Mouse (Mus musculus) stomach, embryonic 15.5 days (tissue): ENCODE measurements at regions not wholly inside any gene's neighbourhood (a gene's known extent, or its start where the extent isn't known, plus 50 kb on each side); places are given as distances from the start of the nearest gene placed in this dataset.

Source experiments
- ATAC-seq: fragments of 200-750 bp; cut with Nextera tagmentation; 2 replicates; pipeline ENCODE4 v1.8.0; 2017; ENCODE audit warnings: low read depth, moderate number of reproducible peaks, moderate TSS enrichment; ENCODE audit not compliant: insufficient read depth, low FRiP score
- H3K27ac ChIP-seq: fragments of 300-500 bp; sonication (generic); 2 replicates; pipeline ENCODE4 v1.5.1; 2015; ENCODE audit warnings: mild to moderate bottlenecking, inconsistent platforms
- H3K27me3 ChIP-seq: fragments of 300-500 bp; sonication (generic); replicated peaks from 2 replicates; pipeline ENCODE4 v1.6.1; 2015; ENCODE audit warnings: inconsistent platforms
- H3K36me3 ChIP-seq: fragments of 300-500 bp; sonication (generic); 2 replicates; pipeline ENCODE4 v1.6.1; 2015; ENCODE audit warnings: inconsistent platforms
- H3K4me1 ChIP-seq: fragments of 300-500 bp; sonication (generic); 2 replicates; pipeline ENCODE4 v1.6.1; 2015; ENCODE audit warnings: inconsistent platforms
- H3K4me2 ChIP-seq: fragments of 300-500 bp; sonication (generic); 2 replicates; pipeline ENCODE4 v1.6.1; 2015; ENCODE audit warnings: mild to moderate bottlenecking, inconsistent platforms
- H3K4me3 ChIP-seq: fragments of 300-500 bp; sonication (generic); replicated peaks from 2 replicates; pipeline ENCODE4 v1.5.1; 2015; ENCODE audit warnings: inconsistent platforms
- H3K9ac ChIP-seq: fragments of 300-500 bp; sonication (generic); 2 replicates; pipeline ENCODE4 v1.6.1; 2015; ENCODE audit warnings: inconsistent platforms
- H3K9me3 ChIP-seq: fragments of 300-500 bp; sonication (generic); 2 replicates; pipeline ENCODE4 v1.6.1; 2016; ENCODE audit warnings: inconsistent platforms
- WGBS: fragments of 180-500 bp; shearing (Covaris S2); methylation state at CpG from one replicate; pipeline ENCODE4 v1.1.7; 2015; 5-methylcytosine and 5-hydroxymethylcytosine counted together

GRCm38 (mm10) chr8:8092551-8092950 lies 568.5 kb downstream of the Efnb2 start:
- no peaks in the 10 kb centered on the region for H3K27me3 ChIP-seq
- H3K36me3 ChIP-seq = no peaks in the 10 kb centered on the region
- no peaks in the 10 kb centered on the region for H3K4me1 ChIP-seq
- no peak overlapping the region for H3K4me2 ChIP-seq
- no peaks in the 10 kb centered on the region for H3K9me3 ChIP-seq
- no peak overlapping the region for H3K4me3 ChIP-seq
- no peak overlapping the region for H3K27ac ChIP-seq
- no peak overlapping the region for H3K9ac ChIP-seq
- no peak for ATAC-seq

DNA sequence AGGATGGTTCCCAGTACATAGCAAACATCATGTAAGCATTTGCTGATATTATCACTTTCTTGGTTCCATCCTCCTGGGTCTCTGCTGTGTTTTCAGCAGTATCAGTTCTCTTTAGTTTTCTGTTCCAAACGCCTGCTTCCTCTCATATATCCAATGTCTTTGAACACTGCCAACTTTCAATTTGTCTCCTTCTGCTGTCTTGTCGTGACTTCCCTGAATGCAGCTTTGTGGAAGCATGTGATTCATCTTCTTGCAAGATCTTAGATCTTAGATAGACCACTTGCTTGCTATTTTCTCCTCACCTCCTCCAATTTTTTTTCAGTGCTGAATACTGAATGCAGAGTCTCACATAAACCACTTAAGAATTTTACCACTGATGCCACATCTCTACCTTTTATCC lies 576.4 kb downstream of the Efnb2 start:
- Histone ChIP-seq H3K27ac (no peak overlapping the region), H3K9ac (no peak overlapping the region), H3K4me3 (no peak overlapping the region), H3K27me3 (no peaks in the 10 kb centered on the region), H3K4me1 (no peaks in the 10 kb centered on the region), H3K36me3 (no peaks in the 10 kb centered on the region), H3K4me2 (no peak overlapping the region), H3K9me3 (no peaks in the 10 kb centered on the region)
- WGBS = 59% methylated on average over 2 of the region's 2 CpGs
- no peak for ATAC-seq

GRCm38 (mm10) chr8:8064074-8064473 lies 597.0 kb downstream of the Efnb2 start:
- H3K27ac ChIP-seq = no peak overlapping the region

DNA sequence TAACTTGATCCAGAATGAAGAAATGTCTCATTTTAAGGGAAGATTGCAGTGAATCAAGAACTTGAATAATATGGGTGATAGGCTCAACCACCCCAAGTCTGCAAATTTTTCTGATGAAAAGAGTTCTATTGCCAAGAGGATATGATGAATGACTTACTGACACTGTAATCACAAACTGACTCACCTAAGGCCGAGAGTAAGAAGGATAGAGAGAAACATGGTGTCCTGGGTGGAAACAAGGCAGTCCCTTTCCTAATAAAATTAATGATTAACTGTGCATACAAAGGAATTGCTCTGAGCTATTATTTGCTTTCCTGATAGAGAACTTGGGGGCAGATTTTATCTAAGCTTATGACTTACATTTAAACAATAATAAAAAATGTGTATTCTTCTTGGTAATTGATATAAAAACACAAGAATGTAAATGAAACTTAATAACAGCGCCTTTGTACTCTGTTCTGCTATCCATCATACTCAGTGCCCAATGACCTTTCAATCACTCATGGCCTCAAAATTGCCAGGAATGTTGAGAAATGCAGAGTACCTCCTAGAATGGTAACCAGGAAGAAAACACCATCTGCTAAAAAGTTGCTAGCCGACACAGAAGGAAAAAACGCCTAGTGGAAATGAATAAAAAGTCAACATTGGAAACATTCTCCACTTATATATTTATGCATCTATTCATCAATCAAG lies 606.7 kb downstream of the Efnb2 start:
- H3K9me3 ChIP-seq = no peaks in the 10 kb centered on the region
- H3K36me3 ChIP-seq = no peaks in the 10 kb centered on the region
- no peaks in the 10 kb centered on the region for H3K27me3 ChIP-seq
- WGBS = 41% methylated on average over 4 of the region's 4 CpGs
- ATAC-seq = peak; percentile 74
- H3K4me3 ChIP-seq = no peak overlapping the region
- no peak overlapping the region for H3K4me2 ChIP-seq
- H3K27ac ChIP-seq = no peak overlapping the region
- no peak overlapping the region for H3K9ac ChIP-seq
- H3K4me1 ChIP-seq = no peaks in the 10 kb centered on the region

More at GRCm38 (mm10) chr8:8064074-8064473, 597.0 kb downstream of the Efnb2 start:
- H3K4me1 ChIP-seq = no peaks in the 10 kb centered on the region
- no peak overlapping the region for H3K4me2 ChIP-seq
- no peak overlapping the region for H3K9ac ChIP-seq
- ATAC-seq = no peak
- WGBS = 63% methylated on average over 2 of the region's 2 CpGs
- no peaks in the 10 kb centered on the region for H3K9me3 ChIP-seq
- no peaks in the 10 kb centered on the region for H3K36me3 ChIP-seq
- no peak overlapping the region for H3K4me3 ChIP-seq
- no peaks in the 10 kb centered on the region for H3K27me3 ChIP-seq

- Histone ChIP-seq H3K9me3 (no peaks in the 10 kb centered on the region), H3K4me1 (no peaks in the 10 kb centered on the region), H3K4me2 (no peak overlapping the region), H3K4me3 (no peak overlapping the region), H3K36me3 (no peaks in the 10 kb centered on the region), H3K9ac (no peak overlapping the region), H3K27ac (peak overlapping the region; percentile 60), H3K27me3 (no peaks in the 10 kb centered on the region)
- WGBS = 10% methylated on average over 3 of the region's 3 CpGs
- ATAC-seq = peak; percentile 80
Observed at GRCm38 (mm10) chr8:8051186-8051585, 609.9 kb downstream of the Efnb2 start.

DNA sequence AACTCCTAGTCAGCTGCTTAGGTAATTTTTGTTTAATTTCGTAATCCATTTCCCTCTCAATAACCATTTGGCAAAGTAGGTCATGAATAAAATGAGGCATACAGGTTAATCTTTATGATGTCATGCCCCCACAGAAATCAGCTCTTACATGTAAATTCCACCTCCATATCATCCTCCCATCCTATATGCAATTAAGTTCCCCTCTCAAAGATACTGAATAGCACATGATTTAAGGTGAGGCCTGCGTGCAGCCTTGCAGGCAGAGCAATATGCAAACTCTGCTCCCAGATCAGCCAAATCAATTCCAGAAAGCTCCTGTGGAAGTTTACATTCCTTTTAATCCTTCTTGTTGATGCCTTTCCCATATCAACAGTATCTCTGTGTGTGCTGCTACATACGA lies 610.3 kb downstream of the Efnb2 start:
- WGBS = 39% methylated on average over 3 of the region's 3 CpGs
- no peaks in the 10 kb centered on the region for H3K4me1 ChIP-seq
- H3K9me3 ChIP-seq = no peaks in the 10 kb centered on the region
- no peak overlapping the region for H3K4me3 ChIP-seq
- no peak overlapping the region for H3K4me2 ChIP-seq
- no peaks in the 10 kb centered on the region for H3K27me3 ChIP-seq
- H3K9ac ChIP-seq = no peak overlapping the region
- ATAC-seq = peak; percentile 20; the same call in 1 of the 2 replicates
- peak overlapping the region; percentile 60; the same call in 1 of the 2 replicates for H3K27ac ChIP-seq
- no peaks in the 10 kb centered on the region for H3K36me3 ChIP-seq

GRCm38 (mm10) chr8:8044926-8045325 lies 616.1 kb downstream of the Efnb2 start:
- Histone ChIP-seq H3K27ac (no peak overlapping the region), H3K4me3 (no peak overlapping the region), H3K9ac (no peak overlapping the region), H3K4me1 (no peaks in the 10 kb centered on the region), H3K9me3 (no peaks in the 10 kb centered on the region), H3K27me3 (no peaks in the 10 kb centered on the region), H3K36me3 (no peaks in the 10 kb centered on the region), H3K4me2 (no peak overlapping the region)
- WGBS = 73% methylated on average over 1 of the region's 1 CpGs
- no peak for ATAC-seq

GRCm38 (mm10) chr8:8044296-8044695 lies 616.7 kb downstream of the Efnb2 start:
- H3K36me3 ChIP-seq = no peaks in the 10 kb centered on the region
- H3K27ac ChIP-seq = no peak overlapping the region
- no peak overlapping the region for H3K4me3 ChIP-seq
- H3K9me3 ChIP-seq = no peaks in the 10 kb centered on the region
- H3K4me2 ChIP-seq = no peak overlapping the region
- no peaks in the 10 kb centered on the region for H3K27me3 ChIP-seq
- no peaks in the 10 kb centered on the region for H3K4me1 ChIP-seq
- no peak for ATAC-seq
- H3K9ac ChIP-seq = no peak overlapping the region
- WGBS = 60% methylated on average over 2 of the region's 2 CpGs

- WGBS = 59% methylated on average over 1 of the region's 1 CpGs
- Histone ChIP-seq H3K4me3 (no peak overlapping the region), H3K9ac (no peak overlapping the region), H3K27ac (no peak overlapping the region), H3K4me1 (no peaks in the 10 kb centered on the region), H3K36me3 (no peaks in the 10 kb centered on the region), H3K9me3 (no peaks in the 10 kb centered on the region), H3K4me2 (no peak overlapping the region), H3K27me3 (no peaks in the 10 kb centered on the region)
- no peak for ATAC-seq
Observed at GRCm38 (mm10) chr8:8037929-8038328, 623.1 kb downstream of the Efnb2 start.

- no peaks in the 10 kb centered on the region for H3K9me3 ChIP-seq
- H3K9ac ChIP-seq = no peak overlapping the region
- H3K4me3 ChIP-seq = no peak overlapping the region
- H3K4me1 ChIP-seq = no peaks in the 10 kb centered on the region
- no peak overlapping the region for H3K4me2 ChIP-seq
- 77% methylated on average over 4 of the region's 4 CpGs for WGBS
- no peak for ATAC-seq
- no peak overlapping the region for H3K27ac ChIP-seq
- no peaks in the 10 kb centered on the region for H3K27me3 ChIP-seq
- no peaks in the 10 kb centered on the region for H3K36me3 ChIP-seq
Observed at GRCm38 (mm10) chr8:8011151-8011550, 649.9 kb downstream of the Efnb2 start.

DNA sequence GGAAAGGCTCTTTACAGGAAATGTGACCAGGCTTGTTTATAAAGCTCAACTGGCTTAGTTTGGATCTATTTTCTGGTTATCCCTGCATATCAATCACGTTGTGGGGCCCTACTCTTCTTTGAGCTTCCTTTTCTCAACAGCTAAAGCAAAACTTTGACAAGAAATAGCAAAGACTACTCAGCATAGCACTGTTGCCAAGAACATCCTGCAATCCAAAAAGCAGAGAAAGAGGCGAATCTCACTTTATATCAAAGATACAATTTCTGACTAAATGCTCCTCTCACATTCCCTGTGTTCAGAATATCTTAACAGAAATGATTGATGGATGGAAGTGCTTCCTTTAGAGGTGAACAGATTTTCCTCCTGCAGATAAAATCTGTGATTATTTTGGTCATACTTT lies 666.1 kb downstream of the Efnb2 start:
- H3K4me1 ChIP-seq = no peaks in the 10 kb centered on the region
- WGBS = 34% methylated on average over 2 of the region's 2 CpGs
- no peak overlapping the region for H3K27ac ChIP-seq
- no peaks in the 10 kb centered on the region for H3K36me3 ChIP-seq
- no peak overlapping the region for H3K4me3 ChIP-seq
- H3K27me3 ChIP-seq = no peaks in the 10 kb centered on the region
- H3K4me2 ChIP-seq = no peak overlapping the region
- no peak for ATAC-seq
- H3K9ac ChIP-seq = no peak overlapping the region
- no peaks in the 10 kb centered on the region for H3K9me3 ChIP-seq

DNA sequence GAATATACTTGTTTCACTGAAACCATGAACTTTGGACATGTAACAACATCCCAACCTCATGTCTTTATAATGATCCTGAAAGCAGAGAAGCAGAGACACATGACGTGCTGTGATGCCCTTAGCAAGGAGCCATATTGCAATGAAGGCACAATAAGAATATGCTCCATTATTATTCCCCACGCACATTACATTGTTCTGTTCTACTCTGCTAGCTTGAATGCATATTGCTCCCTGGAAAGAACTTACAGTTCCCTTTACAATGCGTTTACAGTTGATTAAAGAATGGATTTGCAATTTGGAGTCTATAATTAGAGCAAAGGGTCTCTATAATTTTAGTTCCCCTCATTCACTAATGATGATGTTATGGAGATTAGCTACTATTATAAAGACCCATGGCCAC lies 672.2 kb downstream of the Efnb2 start:
- Histone ChIP-seq H3K36me3 (no peaks in the 10 kb centered on the region), H3K4me3 (no peak overlapping the region), H3K9ac (no peak overlapping the region), H3K4me2 (no peak overlapping the region), H3K9me3 (no peaks in the 10 kb centered on the region), H3K27me3 (no peaks in the 10 kb centered on the region), H3K27ac (no peak overlapping the region), H3K4me1 (no peaks in the 10 kb centered on the region)
- WGBS = 90% methylated on average over 3 of the region's 3 CpGs
- ATAC-seq = no peak

DNA sequence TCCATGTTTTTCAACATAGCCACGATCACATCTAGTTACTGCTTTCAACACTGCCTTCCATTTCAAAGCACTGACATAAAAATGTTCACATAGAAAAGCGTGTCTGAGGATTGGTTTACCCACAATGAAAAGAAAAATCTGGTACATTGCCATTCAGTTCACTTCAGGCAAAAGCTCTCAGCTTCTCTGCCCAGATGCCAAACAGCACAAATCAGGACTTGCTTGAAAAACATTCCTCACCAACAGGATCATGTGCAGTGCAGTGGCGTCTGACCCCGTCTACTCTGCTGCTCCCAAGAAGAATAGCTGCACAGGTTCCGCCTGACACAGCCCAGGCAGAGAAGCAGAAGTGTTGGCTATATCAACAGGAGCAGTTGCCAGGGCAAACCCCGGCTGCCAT lies 684.0 kb downstream of the Efnb2 start:
- no peaks in the 10 kb centered on the region for H3K27me3 ChIP-seq
- no peaks in the 10 kb centered on the region for H3K4me1 ChIP-seq
- no peak overlapping the region for H3K27ac ChIP-seq
- H3K9ac ChIP-seq = no peak overlapping the region
- ATAC-seq = no peak
- no peaks in the 10 kb centered on the region for H3K36me3 ChIP-seq
- H3K4me2 ChIP-seq = no peak overlapping the region
- H3K4me3 ChIP-seq = no peak overlapping the region
- 64% methylated on average over 6 of the region's 6 CpGs for WGBS
- H3K9me3 ChIP-seq = no peaks in the 10 kb centered on the region
